Mouse (Mus musculus) adrenal gland, adult 18-20 months (tissue): ENCODE results near the gene Atxn2l. TPM values are rescaled to one million over a fixed set of nuclear protein-coding genes. Genes with fewer than 3 reads are reported as not detected.

ENCODE experiments used
- DNase-seq, 2 experiments: peaks; one replicate each; pipeline ENCODE4 v3.0.0; 2021 to 2022; ENCODE audit warnings: low spot score in 2 of 2
- long read RNA-seq, 2 experiments: library from polyadenylated mRNA; stranded (forward); transcript quantifications; one replicate each; pipeline ENCODE4 v2.0.0; 2021
- total RNA-seq, 2 experiments: library from RNA; stranded (reverse); gene quantifications; 1 replicate in 1 of 2; 2 replicates in 1 of 2; pipeline ENCODE4 v1.2.3; 2021

Atxn2l gene
- 100 to 1,000 TPM in 1 of 2 experiments, 10 to 100 TPM in 1; 99.5 to 111 TPM for total RNA-seq
- long read RNA-seq, experiment 1, partial matches to known transcripts, result 8 of 18 reads
- long read RNA-seq, experiment 1, other reads (novel, unspliced or antisense), result 10 of 18 reads
- long read RNA-seq, experiment 2, partial matches to known transcripts, result 9 of 17 reads
- long read RNA-seq, experiment 2, other reads (novel, unspliced or antisense), result 8 of 17 reads

DNA sequence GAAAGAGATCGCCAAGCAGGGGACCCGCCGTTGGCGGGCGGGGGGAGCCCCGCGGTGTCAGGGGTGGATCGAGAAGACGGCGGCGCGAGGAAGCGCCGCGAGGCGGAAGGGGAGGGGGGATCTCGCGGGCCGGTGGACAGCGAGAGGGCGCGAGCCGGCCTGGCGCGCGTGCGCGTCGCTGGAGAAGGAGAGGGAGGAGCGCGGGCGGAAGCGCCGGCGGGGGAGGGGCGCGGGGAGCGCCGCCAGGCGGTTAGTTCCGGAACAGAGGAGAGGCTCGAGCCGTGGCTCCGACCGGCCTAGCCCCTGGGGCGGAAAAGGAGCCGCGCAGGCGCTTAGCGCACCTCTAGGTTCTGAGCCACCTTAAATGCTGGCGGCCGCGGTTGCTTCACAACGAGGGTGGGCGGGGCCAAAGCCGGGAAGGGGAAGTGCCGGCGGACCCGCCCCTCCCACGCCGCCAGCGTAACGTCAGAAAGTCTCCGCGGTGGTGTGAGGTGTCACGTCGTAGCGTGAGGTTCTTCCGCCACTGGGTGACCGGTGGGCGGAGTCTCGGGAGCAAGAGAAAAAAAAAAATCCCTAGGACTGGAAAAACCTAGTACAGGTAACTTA, at the start of gene Atxn2l:
TSS of gene Atxn2l (minus strand) at position 165 of the 606 bp plus-strand sequence.
- peak; percentile 97 for DNase-seq

GRCm38 (mm10) chr7:126545631-126546030, 42.4 kb upstream of the Atxn2l start:
- no peak for DNase-seq

- no peak for DNase-seq
Observed at GRCm38 (mm10) chr7:126541661-126542060, 38.4 kb upstream of the Atxn2l start.

DNA sequence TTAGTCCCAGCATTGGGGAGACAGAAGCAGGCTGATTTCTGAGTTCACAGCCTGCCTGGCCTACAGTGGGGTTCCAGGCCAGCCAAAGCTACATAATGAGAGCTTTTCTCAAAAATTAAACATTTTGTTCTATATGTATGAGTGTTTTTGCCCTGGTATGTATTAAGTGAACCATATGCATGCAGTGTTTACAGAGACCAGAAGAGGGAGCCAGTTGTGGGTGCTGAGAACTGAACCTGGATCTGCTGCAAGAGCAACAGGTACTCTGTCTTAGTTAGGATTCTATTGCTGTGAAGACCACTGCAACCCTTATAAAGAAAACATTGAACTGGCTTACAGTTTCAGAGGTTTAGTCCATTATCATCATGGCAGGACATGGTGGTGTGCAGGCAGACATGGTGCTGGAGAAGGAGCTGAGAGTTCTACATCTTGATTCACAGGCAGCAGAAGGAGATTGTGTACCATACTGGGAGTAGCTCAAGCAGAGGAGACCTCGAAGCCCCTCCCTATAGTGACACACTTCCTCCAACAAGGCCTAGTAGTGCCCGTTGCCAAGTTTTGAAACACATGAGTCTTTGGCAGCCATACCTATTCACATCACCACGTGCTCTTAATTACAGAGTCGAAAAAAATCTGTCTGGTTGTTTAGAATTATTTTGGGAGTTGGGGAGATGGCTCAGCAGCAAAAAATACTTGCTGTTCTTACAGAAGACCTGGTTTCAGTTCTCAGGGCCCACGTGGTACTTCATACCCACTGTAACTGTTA, 34.8 kb upstream of the Atxn2l start:
- DNase-seq, result no peak

DNA sequence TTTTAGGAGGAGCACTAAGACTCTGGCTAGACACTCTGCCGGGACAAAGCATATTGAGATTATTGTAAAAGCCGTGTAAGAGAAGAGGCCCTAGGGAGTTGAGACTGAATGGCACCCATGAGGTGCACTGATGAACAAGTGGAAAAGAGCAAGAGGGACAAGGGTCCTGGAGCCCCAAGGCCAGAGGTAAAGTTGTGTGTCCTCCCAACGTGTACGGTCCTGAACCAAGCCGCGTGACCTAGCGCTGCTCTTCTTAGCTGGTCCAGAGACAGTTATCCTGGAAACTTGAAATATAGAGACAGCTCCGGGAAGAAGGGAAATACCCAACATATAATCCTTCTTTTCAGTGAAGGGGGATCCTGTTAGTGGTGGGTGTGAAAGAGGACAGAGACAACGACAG, 33.2 kb upstream of the Atxn2l start:
- no peak for DNase-seq

DNA sequence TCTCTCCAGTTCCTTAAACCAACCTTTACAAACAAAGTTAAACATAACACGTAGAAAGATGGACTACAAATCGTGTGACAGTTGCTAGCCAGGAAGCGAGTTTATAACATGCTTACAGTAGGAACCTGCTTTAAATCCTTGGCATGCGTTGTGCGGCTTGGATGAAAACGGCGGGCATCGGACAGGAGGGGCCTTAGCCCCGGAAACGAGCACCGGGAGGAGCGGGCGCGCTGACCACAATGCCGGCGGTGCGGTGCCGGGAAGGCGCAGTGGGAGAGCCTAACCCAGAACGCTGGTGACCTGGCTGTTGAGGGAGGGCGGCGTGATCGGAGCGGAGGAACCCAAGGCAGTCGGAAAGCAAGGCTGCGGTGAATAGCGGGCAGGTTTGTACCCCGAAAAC, 32.5 kb upstream of the Atxn2l start:
- peak; percentile 9 to 32 for DNase-seq

DNA sequence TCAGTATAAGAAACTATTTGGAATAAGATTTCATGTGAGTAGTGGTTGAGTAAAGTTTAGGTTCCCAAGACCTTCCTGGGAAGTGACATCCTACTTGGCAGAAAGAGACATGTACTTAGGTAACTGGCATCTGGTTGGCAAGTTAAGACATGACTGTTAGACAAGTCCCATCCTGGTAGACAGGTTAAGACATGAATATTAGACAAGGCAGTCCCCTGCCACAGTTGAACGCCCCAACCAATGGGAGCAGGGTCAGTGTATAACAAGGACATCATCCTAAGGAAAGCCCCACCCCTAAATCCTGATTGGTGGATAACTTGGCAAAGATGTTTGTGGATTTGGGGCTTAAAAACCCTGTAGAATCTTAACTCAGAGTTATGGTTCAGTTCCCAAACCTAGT, 30.2 kb upstream of the Atxn2l start:
- DNase-seq, result no peak

DNA sequence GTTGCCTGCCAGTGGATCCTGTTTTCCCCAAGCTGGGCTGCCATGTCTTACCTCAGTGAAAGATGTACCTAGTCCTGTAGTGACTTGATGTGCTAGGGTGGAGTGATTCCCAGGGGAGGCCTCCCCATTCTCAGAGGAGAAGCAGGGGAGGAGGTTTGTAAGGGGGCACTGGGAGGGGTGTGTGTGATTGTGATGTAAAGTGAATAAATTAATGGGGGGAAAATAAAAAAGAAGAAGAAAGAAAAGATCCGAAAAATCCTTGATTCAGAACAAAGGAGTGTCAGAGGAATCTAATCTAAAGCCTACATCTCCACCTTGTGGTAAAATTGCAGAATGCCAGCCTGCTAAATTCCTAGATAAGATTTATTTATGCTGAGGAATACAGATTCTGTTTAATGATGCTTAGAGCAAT, 24.9 kb upstream of the Atxn2l start:
- DNase-seq, result no peak

DNA sequence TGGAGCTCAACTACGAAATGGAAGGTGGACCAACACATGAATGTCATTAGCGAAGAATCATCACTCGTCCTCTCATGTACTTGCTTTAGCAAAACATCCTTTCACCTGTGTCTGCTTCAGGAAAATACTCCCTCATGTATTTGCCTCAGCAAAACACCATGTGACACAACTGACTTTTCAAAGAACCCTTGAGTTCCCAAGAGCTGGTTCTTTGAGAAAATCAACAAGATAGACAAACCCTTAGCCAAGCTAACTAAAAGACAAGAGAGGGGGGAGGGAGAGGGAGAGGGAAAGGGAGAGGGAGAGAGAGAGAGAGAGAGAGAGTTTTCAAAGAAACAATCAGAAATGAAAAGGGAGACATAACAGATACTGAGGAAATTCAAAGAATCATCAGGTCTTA, 20.1 kb upstream of the Atxn2l start:
- no peak for DNase-seq

- no peak for DNase-seq
Observed at GRCm38 (mm10) chr7:126519513-126519912, 16.3 kb upstream of the Atxn2l start.

DNA sequence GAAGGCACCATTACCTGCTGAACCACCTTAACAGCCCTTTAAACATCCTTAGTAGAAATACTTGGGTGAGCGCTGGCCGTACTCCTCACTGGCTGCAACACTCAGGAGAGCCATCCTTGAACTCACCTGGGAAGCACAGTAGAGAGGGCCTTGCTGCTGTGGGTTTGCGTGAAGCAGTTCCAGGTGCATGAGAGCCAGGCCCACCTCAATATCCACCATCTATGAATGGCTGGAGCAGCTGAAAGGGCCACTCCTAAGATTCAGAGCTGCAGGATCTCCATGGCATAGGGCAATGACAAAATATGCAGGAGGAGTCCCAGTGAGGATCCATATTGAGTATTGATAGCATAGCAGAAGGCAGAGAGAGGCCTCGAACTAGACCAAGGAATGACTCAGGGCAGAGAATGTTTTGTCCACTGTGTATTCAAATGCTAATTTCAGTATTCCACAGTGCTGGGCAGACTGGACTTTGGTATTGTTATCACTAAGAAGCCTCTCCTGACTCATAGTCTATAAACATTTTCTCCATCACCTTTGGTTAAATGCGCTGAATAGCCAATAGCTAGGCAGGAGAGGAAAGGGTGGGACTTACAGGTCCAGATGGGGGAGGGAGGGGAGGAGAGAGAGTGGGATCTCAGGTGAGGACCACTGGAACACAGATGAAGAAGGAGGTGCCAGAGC, 15.2 kb upstream of the Atxn2l start:
- DNase-seq, result no peak

DNA sequence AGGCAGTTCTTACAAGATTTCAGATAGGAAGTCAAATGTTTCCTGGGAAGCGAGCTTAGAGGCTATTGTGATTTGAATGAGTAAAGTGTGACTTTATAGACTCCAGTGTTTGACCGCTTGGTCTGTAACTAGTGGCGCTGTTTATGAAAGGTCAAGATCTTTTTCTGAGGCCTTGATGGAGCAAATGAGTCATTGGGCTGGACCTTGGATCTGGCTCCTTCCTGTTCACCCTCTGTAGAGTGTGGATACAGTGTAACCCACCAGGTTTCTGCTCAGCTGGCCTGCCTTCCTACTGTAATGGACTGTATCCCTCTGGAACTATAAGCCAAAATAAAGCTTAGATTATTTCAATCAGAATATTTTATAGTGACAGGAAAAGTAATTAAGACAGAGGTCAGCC, 8.1 kb upstream of the Atxn2l start:
- no peak for DNase-seq

DNA sequence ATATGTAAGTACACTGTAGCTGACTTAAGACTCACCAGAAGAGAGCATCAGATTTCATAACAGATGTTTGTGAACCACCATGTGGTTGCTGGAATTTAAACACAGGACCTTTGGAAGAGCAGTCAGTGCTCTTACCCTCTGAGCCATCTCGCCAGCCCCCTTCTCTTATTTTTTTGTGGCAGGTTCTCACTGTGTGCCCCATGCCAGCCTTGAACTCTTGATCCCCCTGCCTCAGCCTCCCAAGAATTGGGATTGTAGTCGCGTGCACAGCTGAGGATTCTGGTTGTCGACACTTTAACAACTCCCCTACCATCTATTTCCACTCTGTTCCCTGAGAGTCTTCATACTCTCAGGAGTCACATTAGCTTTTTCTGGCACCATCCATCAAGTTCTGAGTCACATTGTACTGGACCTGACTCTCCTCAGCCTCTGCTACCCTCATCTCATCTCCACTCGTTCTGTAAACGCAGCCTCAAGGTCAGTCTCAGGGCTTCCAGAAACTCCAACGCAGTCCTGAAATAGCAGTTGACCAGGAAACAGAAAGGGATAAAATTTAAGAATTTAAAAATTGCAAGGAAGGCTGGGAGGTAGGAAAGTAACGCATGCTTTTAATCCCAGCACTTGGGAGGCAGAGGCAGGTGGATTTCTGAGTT, 4.0 kb upstream of the Atxn2l start:
- DNase-seq, result no peak

DNA sequence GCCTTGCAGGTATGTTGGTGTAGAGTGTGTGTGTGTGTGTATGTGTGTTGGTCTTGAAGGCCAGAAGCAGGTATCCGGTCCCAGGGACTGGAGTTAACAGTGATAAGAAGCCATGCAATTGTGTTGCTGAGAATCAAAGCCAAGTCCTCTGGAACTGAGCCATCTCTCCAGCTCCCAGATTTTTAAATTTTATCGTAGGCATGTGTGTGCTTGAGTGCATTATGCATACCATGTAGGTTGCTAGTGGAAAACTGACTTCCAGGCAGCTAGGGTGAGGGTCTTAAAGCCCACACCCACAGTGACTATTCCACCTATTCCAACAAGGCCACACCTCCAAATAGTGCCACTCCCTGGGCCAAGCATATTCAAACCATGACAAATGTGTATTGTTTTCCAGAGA, 1.7 kb upstream of the Atxn2l start:
- no peak for DNase-seq

- DNase-seq, result peak in 1 of 2 experiments; percentile 56
Observed at GRCm38 (mm10) chr7:126502751-126503150, 486 bp downstream of the Atxn2l start.

DNA sequence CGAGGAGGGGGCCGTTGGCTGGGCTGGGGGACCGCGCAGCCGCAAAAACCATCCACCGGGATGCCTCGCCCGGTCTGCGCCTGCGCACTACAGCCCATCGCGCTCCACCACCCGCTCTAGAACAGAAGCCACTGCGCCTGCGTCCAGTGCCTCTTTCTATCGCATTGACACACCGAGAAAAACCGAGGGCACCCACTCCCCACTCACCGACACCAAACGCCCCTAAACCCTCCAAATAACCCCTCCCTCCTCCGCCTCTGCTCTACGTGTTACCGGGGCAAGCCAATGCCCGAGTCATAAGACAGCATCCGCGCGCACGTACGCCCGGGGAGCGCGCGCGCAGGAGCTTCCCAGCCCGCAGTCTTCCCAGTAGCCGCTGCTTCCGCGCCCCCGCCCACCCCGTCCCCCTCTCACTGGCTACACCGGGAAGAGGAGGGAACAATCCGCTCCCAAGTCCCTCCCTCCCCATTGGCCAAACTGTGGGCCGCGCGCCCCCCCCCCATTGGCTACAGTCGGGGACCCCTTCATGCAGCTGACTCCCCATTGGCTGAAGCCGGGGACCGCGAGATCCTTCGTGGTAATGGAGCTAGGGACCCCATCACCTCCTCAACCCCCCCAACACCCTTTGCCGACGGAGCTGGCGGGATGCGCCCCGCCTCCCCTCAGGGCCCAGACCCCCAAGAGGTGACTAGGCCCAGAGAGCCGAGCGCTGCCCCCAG, 1.1 kb downstream of the Atxn2l start:
- peak; percentile 86 to 88 for DNase-seq

- DNase-seq, result no peak
Observed at GRCm38 (mm10) chr7:126501684-126502022, 1.6 kb downstream of the Atxn2l start.

DNA sequence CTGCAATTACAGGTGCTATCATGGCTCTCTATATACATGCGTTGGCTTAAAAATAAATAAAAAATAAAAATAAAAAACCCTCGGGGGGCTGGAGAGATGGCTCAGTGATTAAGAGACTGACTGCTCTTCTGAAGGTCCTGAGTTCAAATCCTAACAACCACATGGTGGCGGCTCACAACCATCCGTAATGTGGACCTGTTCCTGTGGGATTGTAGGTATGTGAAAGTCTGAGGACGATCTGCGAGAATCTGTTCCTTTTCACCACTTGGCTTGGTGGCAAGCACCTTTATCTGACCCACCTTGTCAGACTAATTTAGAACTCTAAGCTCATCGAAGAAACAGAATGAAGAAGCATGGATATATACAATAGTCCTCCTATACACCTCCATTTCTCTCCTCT, 3.8 kb downstream of the Atxn2l start:
- DNase-seq, result no peak

DNA sequence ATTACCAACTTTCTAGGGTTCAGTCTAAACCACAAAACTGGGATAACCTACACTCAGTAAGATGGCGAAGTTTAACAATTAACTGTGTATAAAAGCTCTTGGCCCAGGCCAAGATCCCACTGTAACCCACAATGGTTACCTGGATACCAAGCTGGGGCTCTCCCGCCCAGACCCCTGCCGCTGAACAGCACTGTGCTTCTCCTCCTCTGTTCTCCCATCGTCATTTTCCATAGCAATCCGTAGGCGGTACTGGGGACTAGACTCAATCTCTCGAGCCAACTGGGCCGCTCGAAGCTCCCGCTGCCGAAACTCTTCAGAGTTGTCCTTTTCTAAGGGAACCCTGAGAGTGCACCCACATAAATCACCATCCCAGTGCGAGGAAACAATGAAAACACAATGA, 5.3 kb downstream of the Atxn2l start:
- DNase-seq, result no peak

GRCm38 (mm10) chr7:126496475-126496874, 6.8 kb downstream of the Atxn2l start:
- no peak for DNase-seq

DNA sequence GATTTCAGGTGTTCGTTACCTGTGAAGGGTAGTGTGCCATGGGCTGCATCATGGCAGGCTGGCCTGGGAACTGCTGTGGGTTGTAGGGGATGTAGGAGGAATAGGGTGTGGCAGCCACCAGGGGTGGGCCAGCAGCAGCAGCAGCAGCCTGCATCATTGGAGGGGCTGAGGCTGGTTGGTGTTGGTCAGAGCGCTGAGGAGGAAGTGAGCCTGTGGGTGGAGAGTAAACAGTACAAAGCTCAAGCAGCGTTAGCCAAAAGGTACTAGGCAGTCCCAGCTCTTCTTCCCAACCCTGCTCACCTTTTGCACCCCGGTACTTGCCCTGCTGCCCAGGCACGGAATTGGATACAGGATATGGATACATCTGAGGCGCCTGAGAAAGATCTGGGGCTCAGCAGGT, 9.1 kb downstream of the Atxn2l start:
- DNase-seq, result no peak
